Mouse (Mus musculus) MEL (cell line): ENCODE data around the gene Washc3.

Experiments
- CTCF ChIP-seq, 3 experiments: IDR thresholded peaks in 2 of 3; conservative IDR thresholded peaks in 1 of 3; 2 replicates each; pipeline ENCODE4 v1.5.1; 2011 to 2012; ENCODE audit warnings: low read length in 3 of 3, low read depth in 2 of 3, mild to moderate bottlenecking in 2 of 3, improper control_type of control experiment in 1 of 3, inconsistent platforms in 1 of 3, mixed read lengths in 1 of 3, moderate library complexity in 1 of 3; ENCODE audit not compliant: control insufficient read depth in 1 of 3, insufficient read depth in 1 of 3, poor library complexity in 1 of 3, severe bottlenecking in 1 of 3
- EP300 ChIP-seq, 2 experiments: IDR thresholded peaks; 2 replicates each; pipeline ENCODE4 v1.6.1; 2011; ENCODE audit warnings: improper control_type of control experiment in 2 of 2, low read length in 2 of 2, low read depth in 1 of 2, mild to moderate bottlenecking in 1 of 2
- GATA1 ChIP-seq: IDR thresholded peaks from 2 replicates; pipeline ENCODE4 v1.6.1; 2011; ENCODE audit warnings: low read depth, low read length, improper control_type of control experiment
- KAT2A ChIP-seq: conservative IDR thresholded peaks from 2 replicates; pipeline ENCODE4 v1.6.1; 2012; ENCODE audit warnings: low read depth, low read length, improper control_type of control experiment, inconsistent platforms
- NELFE ChIP-seq: IDR thresholded peaks from 2 replicates; pipeline ENCODE4 v1.6.1; 2011; ENCODE audit warnings: low read depth, low read length, improper control_type of control experiment
- POLR2AphosphoS2 ChIP-seq: IDR thresholded peaks from 2 replicates; pipeline ENCODE4 v1.6.1; 2011; ENCODE audit warnings: low read length, improper control_type of control experiment

DNA sequence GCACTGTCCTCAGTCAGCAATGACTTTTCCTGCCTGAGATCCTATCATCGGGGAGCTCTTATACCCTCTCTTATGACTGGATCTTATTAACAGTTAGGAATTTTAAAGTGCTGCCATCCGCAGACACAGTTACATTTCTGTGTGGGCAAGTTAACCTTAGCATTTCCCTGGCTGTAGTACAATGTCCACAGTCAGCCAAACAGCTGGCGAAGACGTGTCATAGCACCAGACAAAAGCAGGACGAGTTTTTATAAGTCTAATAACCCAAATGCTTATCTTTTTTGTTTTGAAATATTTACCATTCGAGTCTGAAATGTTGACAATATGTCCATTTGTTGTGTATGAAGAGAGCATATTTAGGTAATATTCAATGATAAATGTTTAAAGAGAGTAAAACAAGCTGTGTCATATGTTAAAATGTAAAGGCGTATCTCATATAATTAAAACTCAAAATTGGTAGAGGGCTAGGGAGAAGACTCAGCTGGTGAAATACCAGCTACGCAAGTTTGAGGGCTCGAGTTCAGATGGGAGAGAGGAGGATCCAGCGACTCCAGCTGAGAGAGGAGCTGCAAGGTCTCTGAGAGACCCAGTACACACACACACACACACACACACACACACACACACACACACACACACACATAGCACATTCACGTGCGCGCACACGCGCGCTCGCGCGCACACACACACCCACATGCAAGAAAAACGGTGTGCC, 14.1 kb downstream of the Washc3 start:
- TF ChIP-seq EP300 (IDR thresholded peaks at IDR 0.05; ENCODE audit: low read depth in 1 of 2, low read length in 2 of 2) (no peak), POLR2AphosphoS2 (no peak), CTCF (IDR thresholded peaks at IDR 0.05 in 2 of 3, conservative IDR thresholded peaks at IDR 0.05 in 1 of 3; ENCODE audit: control insufficient read depth in 1 of 3, insufficient read depth in 1 of 3, low read depth in 2 of 3, low read length in 3 of 3, poor library complexity in 1 of 3, severe bottlenecking in 1 of 3) (no peak), KAT2A (no peak), NELFE (no peak), GATA1 (no peak)
